Mouse (Mus musculus) forebrain, postnatal 0 days (tissue): ENCODE measurements around the gene Tnfrsf11a. TPM values are rescaled to one million over a fixed set of nuclear protein-coding genes. Genes with fewer than 3 reads are reported as not detected.

ENCODE experiments used
- ATAC-seq: fragments of 200-750 bp; cut with Nextera tagmentation; 2 replicates; pipeline ENCODE4 v1.8.0; 2017; ENCODE audit warnings: mild to moderate bottlenecking, moderate library complexity
- DNase-seq: peaks from one replicate; pipeline ENCODE4 v3.0.0-alpha.2; 2015
- H3K27ac ChIP-seq: fragments of 300-500 bp; sonication (generic); 2 replicates; pipeline ENCODE4 v1.5.1; 2014; ENCODE audit warnings: low read depth, mild to moderate bottlenecking, antibody characterized with exemption, low read length, moderate library complexity, mixed read lengths
- H3K27me3 ChIP-seq: fragments of 300-500 bp; sonication (generic); 2 replicates; pipeline ENCODE4 v1.6.1; 2014; ENCODE audit warnings: mild to moderate bottlenecking, low read length, mixed read lengths; ENCODE audit not compliant: insufficient read depth
- H3K36me3 ChIP-seq: fragments of 300-500 bp; sonication (generic); 2 replicates; pipeline ENCODE4 v1.6.1; 2014; ENCODE audit warnings: mild to moderate bottlenecking, moderate library complexity; ENCODE audit not compliant: insufficient read depth
- H3K4me1 ChIP-seq: fragments of 300-500 bp; sonication (generic); 2 replicates; pipeline ENCODE4 v1.6.1; 2014; ENCODE audit warnings: antibody characterized with exemption; ENCODE audit not compliant: insufficient read depth
- H3K4me2 ChIP-seq: fragments of 300-500 bp; sonication (generic); 2 replicates; pipeline ENCODE4 v1.6.1; 2014; ENCODE audit warnings: low read depth, mild to moderate bottlenecking, moderate library complexity
- H3K4me3 ChIP-seq: fragments of 300-500 bp; sonication (generic); 2 replicates; pipeline ENCODE4 v1.5.1; 2014; ENCODE audit warnings: low read depth, low read length, mixed read lengths
- H3K9ac ChIP-seq: fragments of 300-500 bp; sonication (generic); 2 replicates; pipeline ENCODE4 v1.6.1; 2014; ENCODE audit warnings: mild to moderate bottlenecking
- H3K9me3 ChIP-seq: fragments of 300-500 bp; sonication (generic); 2 replicates; pipeline ENCODE4 v1.6.1; 2016; ENCODE audit warnings: low read length
- CTCF ChIP-seq: sonication (generic); IDR thresholded peaks from 2 replicates; pipeline ENCODE4 v1.5.1; 2016; ENCODE audit warnings: antibody characterized with exemption, control low read depth, low read depth
- WGBS: fragments of 180-500 bp; shearing (Covaris S2); extraction: QIAGEN DNeasy Blood & Tissue Kit; methylation state at CpG from one replicate; pipeline ENCODE4 v1.1.7; 2014; 5-methylcytosine and 5-hydroxymethylcytosine counted together
- polyA plus RNA-seq: library from polyadenylated mRNA; unstranded; fragments of >200 nt; fragmentation: Nextera tagmentation; extraction: Ambion mirVana; gene quantifications from 2 replicates; pipeline ENCODE4 v1.2.1, GENCODE M21; 2015
- total RNA-seq: library from RNA; depleted of rRNA; stranded (reverse); fragments of >200 nt; gene quantifications from 2 replicates; pipeline ENCODE4 v1.2.3, GENCODE M21; 2014

Tnfrsf11a gene
- total and polyA plus RNA-seq, 2 experiments from 2014 or later: 0.62 to 2.3 TPM

DNA sequence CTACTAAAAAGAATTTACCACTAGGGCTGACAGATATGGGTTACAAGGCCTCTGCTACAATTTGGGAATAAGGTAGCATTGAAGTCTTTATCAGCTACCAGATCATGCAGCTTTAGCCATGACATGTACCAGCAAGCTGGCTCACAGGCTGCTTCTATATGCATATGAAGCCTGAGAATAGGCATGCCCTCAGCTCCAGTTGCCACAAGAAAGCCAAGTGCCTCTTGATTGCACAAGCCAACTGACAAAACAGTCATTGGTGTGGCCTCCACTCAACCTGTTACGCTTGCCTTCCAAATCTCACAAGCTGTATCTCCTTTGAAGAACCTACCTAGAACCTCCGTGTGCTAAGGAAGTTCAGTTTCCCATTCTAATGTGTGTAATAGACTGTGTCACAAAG lies 12.1 kb upstream of the Tnfrsf11a start:
- H3K4me3 ChIP-seq: no peak overlapping the region
- H3K36me3 ChIP-seq: no peaks in the 10 kb centered on the region
- ATAC-seq (no peak), DNase-seq (no peak)
- H3K4me2 ChIP-seq: no peak overlapping the region
- no peak for TF ChIP-seq CTCF
- no peak overlapping the region for H3K9ac ChIP-seq
- no peaks in the 10 kb centered on the region for H3K4me1 ChIP-seq
- H3K27me3 ChIP-seq: no peaks in the 10 kb centered on the region
- no peaks in the 10 kb centered on the region for H3K9me3 ChIP-seq
- WGBS: 81% methylated on average over 2 of the region's 2 CpGs
- no peak overlapping the region for H3K27ac ChIP-seq

- Histone ChIP-seq H3K36me3 (no peaks in the 10 kb centered on the region), H3K4me1 (no peaks in the 10 kb centered on the region), H3K4me2 (no peak overlapping the region), H3K9me3 (no peaks in the 10 kb centered on the region), H3K27me3 (no peaks in the 10 kb centered on the region), H3K27ac (no peak overlapping the region), H3K4me3 (no peak overlapping the region), H3K9ac (no peak overlapping the region)
- TF ChIP-seq CTCF: no peak
- WGBS: 64% methylated on average over 2 of the region's 2 CpGs
- ATAC-seq (no peak), DNase-seq (no peak)
Measured at GRCm38 (mm10) chr1:105770685-105771084, 9.8 kb upstream of the Tnfrsf11a start.

DNA sequence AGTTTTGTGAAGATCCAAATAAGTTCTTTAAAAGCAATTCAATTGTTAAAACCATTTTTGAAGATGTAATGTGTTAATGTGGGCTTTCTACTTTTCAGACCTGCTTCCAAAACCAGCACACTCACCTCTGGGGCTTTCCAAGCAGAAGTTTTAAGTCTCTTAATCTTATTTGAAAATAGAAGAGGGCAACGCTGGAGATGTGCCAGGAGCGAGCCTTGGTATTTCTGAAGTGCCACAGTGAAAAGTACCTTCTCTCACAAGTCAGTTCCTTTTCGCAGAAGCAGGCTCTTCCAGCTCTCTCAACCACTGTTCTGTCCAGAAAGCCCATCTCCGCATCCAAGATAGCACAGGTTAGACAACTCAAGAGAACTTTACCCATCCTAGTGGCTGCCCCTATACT lies 4.1 kb upstream of the Tnfrsf11a start:
- TF ChIP-seq CTCF: no peak
- WGBS: 90% methylated on average over 4 of the region's 4 CpGs
- Histone ChIP-seq H3K4me2 (no peak overlapping the region), H3K4me3 (no peak overlapping the region), H3K9me3 (no peaks in the 10 kb centered on the region), H3K27ac (no peak overlapping the region), H3K36me3 (no peaks in the 10 kb centered on the region), H3K9ac (no peak overlapping the region), H3K27me3 (peaks cover 6% of the 10 kb centered on the region; the same call in 1 of the 2 replicates), H3K4me1 (no peaks in the 10 kb centered on the region)
- ATAC-seq: no peak
- DNase-seq: no peak

DNA sequence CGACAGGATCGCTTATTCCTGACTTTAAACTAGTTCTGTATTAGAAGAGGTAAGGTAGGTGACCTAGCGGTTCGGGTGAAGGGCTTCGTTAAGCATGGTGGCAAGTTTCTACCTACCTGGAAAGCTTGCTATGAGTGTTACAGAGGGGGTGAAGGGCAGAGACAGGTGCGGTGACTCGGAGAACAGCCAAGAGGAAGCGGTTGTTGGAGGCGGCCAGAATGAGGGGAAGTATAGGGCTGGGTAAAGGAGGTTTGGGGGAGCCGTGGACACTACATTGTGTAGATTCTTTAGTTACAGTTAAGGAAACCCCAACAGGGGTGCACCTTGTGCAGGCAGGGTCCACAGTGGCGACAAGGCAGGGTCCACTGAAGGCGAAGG lies 450 bp upstream of the Tnfrsf11a start:
- Histone ChIP-seq H3K27ac (no peak overlapping the region), H3K36me3 (no peaks in the 10 kb centered on the region), H3K4me3 (peak overlapping the region; percentile 60), H3K9ac (peak overlapping the region; percentile 68; the same call in 1 of the 2 replicates), H3K4me1 (no peaks in the 10 kb centered on the region), H3K27me3 (peaks cover 6% of the 10 kb centered on the region; the same call in 1 of the 2 replicates), H3K9me3 (no peaks in the 10 kb centered on the region), H3K4me2 (peak overlapping the region; percentile 94)
- ATAC-seq (no peak), DNase-seq (no peak)
- 32% methylated on average over 12 of the region's 12 CpGs for WGBS
- no peak for TF ChIP-seq CTCF

GRCm38 (mm10) chr1:105781391-105782146 lies 1.1 kb downstream of the Tnfrsf11a start:
- DNase-seq (peak; percentile 15), ATAC-seq (no peak)
- H3K36me3 ChIP-seq: no peaks in the 10 kb centered on the region
- no peaks in the 10 kb centered on the region for H3K4me1 ChIP-seq
- H3K9ac ChIP-seq: no peak overlapping the region
- H3K27ac ChIP-seq: no peak overlapping the region
- no peaks in the 10 kb centered on the region for H3K9me3 ChIP-seq
- WGBS: 37% methylated on average over 12 of the region's 12 CpGs
- TF ChIP-seq CTCF: no peak
- H3K4me2 ChIP-seq: peak overlapping the region; percentile 94
- H3K4me3 ChIP-seq: peak overlapping the region; percentile 60; the same call in 1 of the 2 replicates
- peaks cover 6% of the 10 kb centered on the region; the same call in 1 of the 2 replicates for H3K27me3 ChIP-seq

DNA sequence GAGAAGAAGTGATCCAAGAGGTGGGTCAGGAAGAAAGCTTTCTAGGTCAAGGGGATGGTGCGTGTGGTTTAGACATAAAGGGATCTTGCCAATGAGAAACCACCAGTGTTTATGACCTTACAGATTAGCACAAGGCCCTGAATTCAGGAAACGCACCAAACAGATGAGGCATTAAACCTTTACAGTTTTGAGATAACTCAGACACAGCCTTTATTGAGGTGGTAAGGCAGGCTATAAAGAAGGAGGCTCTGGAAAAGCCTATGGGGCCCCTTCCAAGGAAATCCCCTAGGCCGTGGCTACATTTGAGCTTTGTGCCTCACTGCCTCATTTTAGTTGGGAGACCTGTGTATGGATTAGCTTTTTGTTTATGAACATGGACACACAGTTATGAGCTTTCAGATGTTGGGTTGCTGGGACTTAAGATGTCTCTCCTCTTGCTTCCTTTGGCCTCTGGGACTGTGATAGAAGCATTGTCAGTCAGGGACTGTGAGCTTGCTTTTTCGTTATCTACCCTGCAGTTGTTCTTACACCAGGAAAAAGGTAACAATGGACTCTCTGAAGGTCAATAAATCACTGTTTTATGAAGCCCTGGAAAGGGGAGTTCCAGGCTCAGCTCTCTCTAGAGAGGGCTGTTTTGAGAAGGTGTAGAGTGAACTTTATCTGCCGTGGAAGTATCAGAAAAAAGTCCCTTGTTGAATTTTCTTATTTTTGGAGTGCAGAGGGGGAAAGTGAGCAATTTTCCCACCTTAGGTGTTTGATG lies 3.9 kb downstream of the Tnfrsf11a start:
- no peak overlapping the region for H3K27ac ChIP-seq
- whole genome bisulfite sequencing: 78% methylated on average over 5 of the region's 5 CpGs
- no peaks in the 10 kb centered on the region for H3K9me3 ChIP-seq
- H3K27me3 ChIP-seq: peaks cover 6% of the 10 kb centered on the region; the same call in 1 of the 2 replicates
- DNase-seq: no peak
- H3K9ac ChIP-seq: no peak overlapping the region
- ATAC-seq: no peak
- no peaks in the 10 kb centered on the region for H3K36me3 ChIP-seq
- H3K4me3 ChIP-seq: no peak overlapping the region
- no peak overlapping the region for H3K4me2 ChIP-seq
- H3K4me1 ChIP-seq: no peaks in the 10 kb centered on the region
- TF ChIP-seq CTCF: no peak

GRCm38 (mm10) chr1:105785146-105785545 lies 4.6 kb downstream of the Tnfrsf11a start:
- no peak overlapping the region for H3K9ac ChIP-seq
- ATAC-seq (no peak), DNase-seq (no peak)
- no peaks in the 10 kb centered on the region for H3K36me3 ChIP-seq
- H3K27ac ChIP-seq: no peak overlapping the region
- H3K4me3 ChIP-seq: no peak overlapping the region
- no peak overlapping the region for H3K4me2 ChIP-seq
- no peaks in the 10 kb centered on the region for H3K4me1 ChIP-seq
- no peak for TF ChIP-seq CTCF
- 89% methylated on average over 4 of the region's 4 CpGs for WGBS
- H3K27me3 ChIP-seq: peaks cover 2% of the 10 kb centered on the region; the same call in 1 of the 2 replicates
- H3K9me3 ChIP-seq: no peaks in the 10 kb centered on the region
